Mouse (Mus musculus) CH12.LX (cell line): ENCODE measurements around the gene Atp8b4.

Source experiments
- CTCF ChIP-seq, 2 experiments: IDR thresholded peaks in 1 of 2; conservative IDR thresholded peaks in 1 of 2; 2 replicates each; pipeline ENCODE4 v1.5.1; 2011 to 2012; ENCODE audit warnings: low read depth in 2 of 2, low read length in 2 of 2, improper control_type of control experiment in 1 of 2, inconsistent platforms in 1 of 2, mild to moderate bottlenecking in 1 of 2, moderate library complexity in 1 of 2
- MXI1 ChIP-seq: IDR thresholded peaks from 2 replicates; pipeline ENCODE4 v1.6.1; 2011; ENCODE audit warnings: mild to moderate bottlenecking, low read depth, low read length, improper control_type of control experiment
- NELFE ChIP-seq: IDR thresholded peaks from 2 replicates; pipeline ENCODE4 v1.6.1; 2011; ENCODE audit warnings: low read depth, low read length, improper control_type of control experiment
- NRF1 ChIP-seq: IDR thresholded peaks from 2 replicates; pipeline ENCODE4 v1.6.1; 2014; ENCODE audit warnings: low read depth, mild to moderate bottlenecking, inconsistent platforms, low read length, improper control_type of control experiment, moderate library complexity
- POLR2A ChIP-seq: IDR thresholded peaks from 2 replicates; pipeline ENCODE4 v1.6.1; 2011; ENCODE audit warnings: low read depth, mild to moderate bottlenecking, improper control_type of control experiment, low read length
- RAD21 ChIP-seq: IDR thresholded peaks from 2 replicates; pipeline ENCODE4 v1.6.1; 2011; ENCODE audit warnings: low read depth, mild to moderate bottlenecking, low read length, improper control_type of control experiment, moderate library complexity
- USF1 ChIP-seq: IDR thresholded peaks from 2 replicates; pipeline ENCODE4 v1.6.1; 2014; ENCODE audit warnings: low read depth, mild to moderate bottlenecking, inconsistent platforms, low read length, improper control_type of control experiment
- ZKSCAN1 ChIP-seq: IDR thresholded peaks from 2 replicates; pipeline ENCODE4 v1.6.1; 2012; ENCODE audit warnings: low read depth, inconsistent platforms, low read length, improper control_type of control experiment, borderline replicate concordance

DNA sequence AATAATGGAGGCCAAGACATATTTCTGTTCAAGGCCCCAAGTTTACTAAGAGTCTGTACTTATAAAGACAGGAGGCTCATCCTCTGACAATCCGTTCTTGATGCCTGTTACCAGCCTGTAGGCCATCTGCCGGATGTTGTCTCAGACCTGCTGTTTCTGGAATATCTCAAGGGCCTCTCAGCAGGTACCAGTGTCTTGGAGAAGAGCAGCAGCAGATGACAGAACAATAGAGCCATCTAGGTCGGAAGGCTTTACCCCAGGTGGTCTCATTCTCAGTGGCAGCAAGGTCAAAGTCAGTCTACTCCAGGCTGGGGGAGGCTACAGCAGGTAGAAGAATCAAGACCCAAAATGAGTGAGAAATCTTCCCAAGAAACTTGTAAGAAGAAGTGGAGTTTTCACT is 198.1 kb downstream of the Atp8b4 start:
- no peak for TF ChIP-seq ZKSCAN1
- TF ChIP-seq MXI1, result no peak
- no peak for TF ChIP-seq RAD21
- no peak for TF ChIP-seq USF1
- no peak for TF ChIP-seq NELFE
- TF ChIP-seq CTCF (conservative IDR thresholded peaks at IDR 0.05 in 1 of 2, IDR thresholded peaks at IDR 0.05 in 1 of 2; ENCODE audit: low read depth in 2 of 2, low read length in 2 of 2), result no peak
- no peak for TF ChIP-seq NRF1
- TF ChIP-seq POLR2A, result no peak
